Mouse (Mus musculus): ENCODE measurements at regions not wholly inside any gene's neighbourhood (a gene's known extent, or its start where the extent isn't known, plus 50 kb on each side); places are given as distances from the start of the nearest gene placed in this dataset.

- no peaks in the 10 kb centered on the region for H3K27me3 ChIP-seq (replicated peaks; ENCODE audit: control insufficient read depth, insufficient read depth, low read length)
- no peaks in the 10 kb centered on the region for H3K4me1 ChIP-seq (ENCODE audit: control insufficient read depth, insufficient read depth, low read depth, low read length)
- H3K36me3 ChIP-seq (ENCODE audit: control insufficient read depth, insufficient read depth, low read length): no peaks in the 10 kb centered on the region
- H3K27ac ChIP-seq (ENCODE audit: low read depth, low read length): no peak overlapping the region
- WGBS: 93% methylated on average over 4 of the region's 4 CpGs
- no peaks in the 10 kb centered on the region for H3K9me3 ChIP-seq (ENCODE audit: control insufficient read depth, low read length)
- no peak overlapping the region for H3K4me2 ChIP-seq (ENCODE audit: low read length)
- no peak overlapping the region for H3K9ac ChIP-seq (ENCODE audit: low read depth, low read length)
- ATAC-seq: no peak
- no peak overlapping the region for H3K4me3 ChIP-seq (ENCODE audit: low read length)
These were observed 317.8 kb upstream of the Ptger4 start for GRCm38 (mm10) chr15:5561783-5562182.

GRCm38 (mm10) chr15:5574366-5574765, 330.4 kb upstream of the Ptger4 start:
- no peak for ATAC-seq
- Histone ChIP-seq H3K9me3 (ENCODE audit: control insufficient read depth, low read length) (no peaks in the 10 kb centered on the region), H3K36me3 (ENCODE audit: control insufficient read depth, insufficient read depth, low read length) (no peaks in the 10 kb centered on the region), H3K27ac (ENCODE audit: low read depth, low read length) (no peak overlapping the region), H3K27me3 (replicated peaks; ENCODE audit: control insufficient read depth, insufficient read depth, low read length) (no peaks in the 10 kb centered on the region), H3K4me1 (ENCODE audit: control insufficient read depth, insufficient read depth, low read depth, low read length) (no peaks in the 10 kb centered on the region), H3K4me2 (ENCODE audit: low read length) (no peak overlapping the region), H3K9ac (ENCODE audit: low read depth, low read length) (no peak overlapping the region), H3K4me3 (ENCODE audit: low read length) (no peak overlapping the region)

GRCm38 (mm10) chr15:5579559-5579958, 335.6 kb upstream of the Ptger4 start:
- no peak overlapping the region for H3K4me3 ChIP-seq (ENCODE audit: low read length)
- H3K9me3 ChIP-seq (ENCODE audit: control insufficient read depth, low read length): no peaks in the 10 kb centered on the region
- no peaks in the 10 kb centered on the region for H3K27me3 ChIP-seq (replicated peaks; ENCODE audit: control insufficient read depth, insufficient read depth, low read length)
- H3K27ac ChIP-seq (ENCODE audit: low read depth, low read length): no peak overlapping the region
- H3K4me1 ChIP-seq (ENCODE audit: control insufficient read depth, insufficient read depth, low read depth, low read length): no peaks in the 10 kb centered on the region
- WGBS: 88% methylated on average over 2 of the region's 2 CpGs
- H3K4me2 ChIP-seq (ENCODE audit: low read length): no peak overlapping the region
- no peaks in the 10 kb centered on the region for H3K36me3 ChIP-seq (ENCODE audit: control insufficient read depth, insufficient read depth, low read length)
- no peak for ATAC-seq
- no peak overlapping the region for H3K9ac ChIP-seq (ENCODE audit: low read depth, low read length)

- H3K36me3 ChIP-seq (ENCODE audit: control insufficient read depth, insufficient read depth, low read length): no peaks in the 10 kb centered on the region
- H3K27ac ChIP-seq (ENCODE audit: low read depth, low read length): no peak overlapping the region
- H3K9me3 ChIP-seq (ENCODE audit: control insufficient read depth, low read length): no peaks in the 10 kb centered on the region
- H3K4me2 ChIP-seq (ENCODE audit: low read length): no peak overlapping the region
- ATAC-seq: no peak
- WGBS: over 99% methylated on average over 4 of the region's 4 CpGs
- no peak overlapping the region for H3K4me3 ChIP-seq (ENCODE audit: low read length)
- no peak overlapping the region for H3K9ac ChIP-seq (ENCODE audit: low read depth, low read length)
- no peaks in the 10 kb centered on the region for H3K27me3 ChIP-seq (replicated peaks; ENCODE audit: control insufficient read depth, insufficient read depth, low read length)
- H3K4me1 ChIP-seq (ENCODE audit: control insufficient read depth, insufficient read depth, low read depth, low read length): no peaks in the 10 kb centered on the region
These were observed 336.4 kb upstream of the Ptger4 start for GRCm38 (mm10) chr15:5580416-5580815.

- no peak overlapping the region for H3K9ac ChIP-seq (ENCODE audit: low read depth, low read length)
These were observed 340.4 kb upstream of the Ptger4 start for GRCm38 (mm10) chr15:5584381-5584780.

GRCm38 (mm10) chr15:5604732-5605266, 360.8 kb upstream of the Ptger4 start:
- Histone ChIP-seq H3K4me2 (ENCODE audit: low read length) (no peak overlapping the region), H3K27ac (ENCODE audit: low read depth, low read length) (no peak overlapping the region), H3K4me1 (ENCODE audit: control insufficient read depth, insufficient read depth, low read depth, low read length) (no peaks in the 10 kb centered on the region), H3K36me3 (ENCODE audit: control insufficient read depth, insufficient read depth, low read length) (no peaks in the 10 kb centered on the region), H3K9ac (ENCODE audit: low read depth, low read length) (no peak overlapping the region), H3K27me3 (replicated peaks; ENCODE audit: control insufficient read depth, insufficient read depth, low read length) (no peaks in the 10 kb centered on the region), H3K4me3 (ENCODE audit: low read length) (no peak overlapping the region), H3K9me3 (ENCODE audit: control insufficient read depth, low read length) (no peaks in the 10 kb centered on the region)
- WGBS: 68% methylated on average over 4 of the region's 4 CpGs
- no peak for ATAC-seq

More at GRCm38 (mm10) chr15:5584381-5584780, 340.4 kb upstream of the Ptger4 start:
- no peak overlapping the region for H3K4me3 ChIP-seq (ENCODE audit: low read length)
- no peaks in the 10 kb centered on the region for H3K4me1 ChIP-seq (ENCODE audit: control insufficient read depth, insufficient read depth, low read depth, low read length)
- no peak for ATAC-seq
- no peaks in the 10 kb centered on the region for H3K27me3 ChIP-seq (replicated peaks; ENCODE audit: control insufficient read depth, insufficient read depth, low read length)
- no peaks in the 10 kb centered on the region for H3K36me3 ChIP-seq (ENCODE audit: control insufficient read depth, insufficient read depth, low read length)
- no peaks in the 10 kb centered on the region for H3K9me3 ChIP-seq (ENCODE audit: control insufficient read depth, low read length)
- H3K27ac ChIP-seq (ENCODE audit: low read depth, low read length): no peak overlapping the region
- no peak overlapping the region for H3K4me2 ChIP-seq (ENCODE audit: low read length)
- WGBS: 82% methylated on average over 2 of the region's 2 CpGs

- Histone ChIP-seq H3K9ac (ENCODE audit: low read depth, low read length) (no peak overlapping the region), H3K9me3 (ENCODE audit: control insufficient read depth, low read length) (no peaks in the 10 kb centered on the region), H3K4me2 (ENCODE audit: low read length) (no peak overlapping the region), H3K36me3 (ENCODE audit: control insufficient read depth, insufficient read depth, low read length) (no peaks in the 10 kb centered on the region), H3K27ac (ENCODE audit: low read depth, low read length) (no peak overlapping the region), H3K27me3 (replicated peaks; ENCODE audit: control insufficient read depth, insufficient read depth, low read length) (no peaks in the 10 kb centered on the region), H3K4me3 (ENCODE audit: low read length) (no peak overlapping the region), H3K4me1 (ENCODE audit: control insufficient read depth, insufficient read depth, low read depth, low read length) (no peaks in the 10 kb centered on the region)
- no peak for ATAC-seq
- 88% methylated on average over 2 of the region's 2 CpGs for WGBS
These were observed 363.5 kb upstream of the Ptger4 start for GRCm38 (mm10) chr15:5607533-5607932.

GRCm38 (mm10) chr15:5623021-5623420, 379.0 kb upstream of the Ptger4 start:
- Histone ChIP-seq H3K4me3 (ENCODE audit: low read length) (no peak overlapping the region), H3K36me3 (ENCODE audit: control insufficient read depth, insufficient read depth, low read length) (no peaks in the 10 kb centered on the region), H3K9ac (ENCODE audit: low read depth, low read length) (no peak overlapping the region), H3K4me1 (ENCODE audit: control insufficient read depth, insufficient read depth, low read depth, low read length) (no peaks in the 10 kb centered on the region), H3K4me2 (ENCODE audit: low read length) (no peak overlapping the region), H3K9me3 (ENCODE audit: control insufficient read depth, low read length) (no peaks in the 10 kb centered on the region), H3K27ac (ENCODE audit: low read depth, low read length) (no peak overlapping the region), H3K27me3 (replicated peaks; ENCODE audit: control insufficient read depth, insufficient read depth, low read length) (no peaks in the 10 kb centered on the region)
- WGBS: 81% methylated on average over 5 of the region's 5 CpGs
- no peak for ATAC-seq

GRCm38 (mm10) chr15:5625367-5625766, 381.4 kb upstream of the Ptger4 start:
- no peak for ATAC-seq
- H3K4me3 ChIP-seq (ENCODE audit: low read length): no peak overlapping the region
- no peaks in the 10 kb centered on the region for H3K27me3 ChIP-seq (replicated peaks; ENCODE audit: control insufficient read depth, insufficient read depth, low read length)
- no peaks in the 10 kb centered on the region for H3K36me3 ChIP-seq (ENCODE audit: control insufficient read depth, insufficient read depth, low read length)
- H3K9ac ChIP-seq (ENCODE audit: low read depth, low read length): no peak overlapping the region
- no peaks in the 10 kb centered on the region for H3K4me1 ChIP-seq (ENCODE audit: control insufficient read depth, insufficient read depth, low read depth, low read length)
- 88% methylated on average over 2 of the region's 2 CpGs for WGBS
- H3K4me2 ChIP-seq (ENCODE audit: low read length): no peak overlapping the region
- no peak overlapping the region for H3K27ac ChIP-seq (ENCODE audit: low read depth, low read length)
- H3K9me3 ChIP-seq (ENCODE audit: control insufficient read depth, low read length): no peaks in the 10 kb centered on the region

- Histone ChIP-seq H3K4me1 (ENCODE audit: control insufficient read depth, insufficient read depth, low read depth, low read length) (no peaks in the 10 kb centered on the region), H3K36me3 (ENCODE audit: control insufficient read depth, insufficient read depth, low read length) (no peaks in the 10 kb centered on the region), H3K4me3 (ENCODE audit: low read length) (no peak overlapping the region), H3K27me3 (replicated peaks; ENCODE audit: control insufficient read depth, insufficient read depth, low read length) (no peaks in the 10 kb centered on the region), H3K9me3 (ENCODE audit: control insufficient read depth, low read length) (no peaks in the 10 kb centered on the region), H3K27ac (ENCODE audit: low read depth, low read length) (no peak overlapping the region), H3K4me2 (ENCODE audit: low read length) (no peak overlapping the region), H3K9ac (ENCODE audit: low read depth, low read length) (no peak overlapping the region)
- WGBS: 66% methylated on average over 1 of the region's 1 CpGs
- ATAC-seq: no peak
These were observed 402.7 kb upstream of the Ptger4 start for GRCm38 (mm10) chr15:5646673-5647072.

All from hindbrain, embryonic 16.5 days (tissue).